In genomic region chr7:134673135-134673534, GRCm38 (mm10) we compare ENCODE assay signal across 18 mouse cellular contexts. TPM values are rescaled to one million over a fixed set of nuclear protein-coding genes. Genes with fewer than 3 reads are reported as not detected.
DNase-seq lines count a peak whose midpoint lies in the region; ATAC-seq and TF ChIP-seq lines count a peak whose summit lies in the region.
"Had no signal": no experiment of that assay in that cellular context is flagged by ENCODE, and none has a peak within 500 bp of the region (broad histone marks: within the 10 kb centered on the region; RNA-seq: fewer than 3 reads in every experiment).

No protein-coding gene starts in this region.

- 74% methylated on average over 5 of the region's 5 CpGs for WGBS in heart, embryonic 10.5 days
- 65% methylated on average over 5 of the region's 5 CpGs for WGBS in stomach, embryonic 16.5 days
- 62% methylated on average over 5 of the region's 5 CpGs for WGBS in stomach, postnatal 0 days

- peaks cover 58% of the 10 kb centered on the region for H3K4me1 ChIP-seq in heart, embryonic 10.5 days
- peaks cover 40% of the 10 kb centered on the region for H3K4me1 ChIP-seq in stomach, embryonic 16.5 days (ENCODE audit: control insufficient read depth, insufficient read depth, low read length)
- no peaks in the 10 kb centered on the region; the same call in 1 of the 2 replicates for H3K4me1 ChIP-seq in stomach, postnatal 0 days (replicated peaks; ENCODE audit: control insufficient read depth, insufficient read depth)

- ATAC-seq in stomach, embryonic 16.5 days (ENCODE audit: insufficient read depth, low FRiP score), result no peak
- ATAC-seq in stomach, postnatal 0 days (ENCODE audit: low FRiP score, low TSS enrichment), result no peak
- ATAC-seq: intestine, postnatal 0 days had no signal

- no peaks in the 10 kb centered on the region for H3K9me3 ChIP-seq in heart, embryonic 10.5 days
- no peaks in the 10 kb centered on the region for H3K9me3 ChIP-seq in stomach, embryonic 16.5 days (replicated peaks; ENCODE audit: control insufficient read depth, low read length)
- H3K9me3 ChIP-seq in stomach, postnatal 0 days (ENCODE audit: control insufficient read depth, low read length), result no peaks in the 10 kb centered on the region
- H3K9me3 ChIP-seq: forebrain, embryonic 10.5 days; hindbrain, embryonic 12.5 days had no signal

- H3K36me3 ChIP-seq in heart, embryonic 10.5 days, result no peaks in the 10 kb centered on the region
- no peaks in the 10 kb centered on the region for H3K36me3 ChIP-seq in stomach, embryonic 16.5 days (ENCODE audit: control insufficient read depth, insufficient read depth, low read length)
- H3K36me3 ChIP-seq in stomach, postnatal 0 days (ENCODE audit: control insufficient read depth, insufficient read depth, low read length), result no peaks in the 10 kb centered on the region
- H3K36me3 ChIP-seq: forebrain, embryonic 10.5 days; hindbrain, embryonic 12.5 days had no signal

- no peak for TF ChIP-seq EP300 in stomach, postnatal 0 days (optimal IDR thresholded peaks at IDR 0.05)

- no peak for TF ChIP-seq CTCF in layer of hippocampus, adult 2 months (conservative IDR thresholded peaks at IDR 0.05)
- no peak for TF ChIP-seq CTCF in stomach, postnatal 0 days (IDR thresholded peaks at IDR 0.05; ENCODE audit: low read depth)

- no peak overlapping the region for H3K27ac ChIP-seq in heart, embryonic 10.5 days
- H3K27ac ChIP-seq in layer of hippocampus, adult 2 months, result peak overlapping the region; percentile 66; the same call in 1 of the 2 replicates
- H3K27ac ChIP-seq in stomach, embryonic 16.5 days (ENCODE audit: low read length), result no peak overlapping the region
- H3K27ac ChIP-seq in stomach, postnatal 0 days (replicated peaks), result no peak overlapping the region
- H3K27ac ChIP-seq: forebrain, embryonic 10.5 days; hindbrain, embryonic 12.5 days had no signal

- DNase-seq in heart, adult 11 months, result peak; percentile 71
- DNase-seq in heart, embryonic 10.5 days (ENCODE audit: low spot score), result no peak
- DNase-seq in layer of hippocampus, adult 2 months (ENCODE audit: low spot score in 2 of 2), result no peak
- no peak for DNase-seq in layer of hippocampus, adult 9-10 months (ENCODE audit: low spot score)
- no peak for DNase-seq in stomach, postnatal 0 days (ENCODE audit: low spot score)
- no peak for DNase-seq in left cerebral cortex, adult 9 months (ENCODE audit: low spot score in 2 of 2)
- DNase-seq: cerebellum, adult 8-10 months; cerebellum, postnatal 36 days; embryo, embryonic 11 days; heart, postnatal 14 days; thymus, postnatal 25 days had no signal

- no peak overlapping the region for H3K4me3 ChIP-seq in heart, embryonic 10.5 days
- no peak overlapping the region for H3K4me3 ChIP-seq in layer of hippocampus, adult 2 months
- H3K4me3 ChIP-seq in stomach, embryonic 16.5 days (replicated peaks; ENCODE audit: low read length), result no peak overlapping the region
- H3K4me3 ChIP-seq in stomach, postnatal 0 days (ENCODE audit: low read depth, low read length), result no peak overlapping the region
- H3K4me3 ChIP-seq: forebrain, embryonic 10.5 days; hindbrain, embryonic 12.5 days had no signal

- H3K4me2 ChIP-seq in stomach, embryonic 16.5 days (ENCODE audit: low read depth, low read length), result no peak overlapping the region
- H3K4me2 ChIP-seq in stomach, postnatal 0 days (replicated peaks; ENCODE audit: low read depth), result no peak overlapping the region
- H3K4me2 ChIP-seq: heart, embryonic 11.5 days; hindbrain, embryonic 12.5 days; midbrain, embryonic 11.5 days had no signal

- 0 out of 2 replicates have a peak overlapping the region, but pooled peaks have one; percentile 14 for H3K9ac ChIP-seq in stomach, embryonic 16.5 days (ENCODE audit: low read length)
- no peak overlapping the region for H3K9ac ChIP-seq in stomach, postnatal 0 days (ENCODE audit: low read length)
- H3K9ac ChIP-seq: hindbrain, embryonic 12.5 days had no signal

- peaks cover 9% of the 10 kb centered on the region; the same call in 1 of the 2 replicates for H3K27me3 ChIP-seq in heart, embryonic 10.5 days (ENCODE audit: insufficient read depth, poor library complexity, severe bottlenecking)
- no peaks in the 10 kb centered on the region for H3K27me3 ChIP-seq in stomach, embryonic 16.5 days (ENCODE audit: control insufficient read depth, insufficient read depth, low read length)
- no peaks in the 10 kb centered on the region for H3K27me3 ChIP-seq in stomach, postnatal 0 days (ENCODE audit: control insufficient read depth, insufficient read depth, low read length)

RNA-seq across cellular contexts. Expression of gene Dock1, which starts 2.7 kb away (rescaled TPM):
- 24.7 and 25.6 TPM in 2 replicates for polyA plus RNA-seq in heart, embryonic 10.5 days (2016; fragmentation: Nextera tagmentation; extraction: Ambion mirVana)
- 10 to 100 TPM; 23.8 to 26.5 TPM for total RNA-seq in layer of hippocampus, adult 2 months (2021)
- 31.3 and 32.2 TPM in 2 replicates for polyA plus RNA-seq in stomach, embryonic 16.5 days (2015; fragmentation: Nextera tagmentation; extraction: Ambion mirVana)
- polyA plus RNA-seq in stomach, postnatal 0 days (2015; fragmentation: Nextera tagmentation; extraction: Ambion mirVana), result 8.5 TPM in 2 replicates
- total RNA-seq: MEL had no signal
